Mouse (Mus musculus) heart, embryonic 13.5 days (tissue): ENCODE measurements around the gene Tmem176b. TPM values are rescaled to one million over a fixed set of nuclear protein-coding genes. Genes with fewer than 3 reads are reported as not detected.

Source experiments
- ATAC-seq: fragments of 200-750 bp; cut with Nextera tagmentation; 2 replicates; pipeline ENCODE4 v1.8.0; 2017; ENCODE audit warnings: moderate TSS enrichment; ENCODE audit not compliant: insufficient number of reproducible peaks, low FRiP score, low TSS enrichment; ENCODE audit errors: extremely low read depth
- H3K27ac ChIP-seq: fragments of 300-500 bp; sonication (generic); replicated peaks from 2 replicates; pipeline ENCODE4 v1.5.1; 2015; ENCODE audit warnings: moderate library complexity, mild to moderate bottlenecking, inconsistent platforms
- H3K27me3 ChIP-seq: fragments of 300-500 bp; sonication (generic); replicated peaks from 2 replicates; pipeline ENCODE4 v1.6.1; 2015; ENCODE audit warnings: mild to moderate bottlenecking, inconsistent platforms
- H3K36me3 ChIP-seq: fragments of 300-500 bp; sonication (generic); 2 replicates; pipeline ENCODE4 v1.6.1; 2015; ENCODE audit warnings: mild to moderate bottlenecking, inconsistent platforms
- H3K4me1 ChIP-seq: fragments of 300-500 bp; sonication (generic); 2 replicates; pipeline ENCODE4 v1.6.1; 2015; ENCODE audit warnings: inconsistent platforms
- H3K4me2 ChIP-seq: fragments of 300-500 bp; sonication (generic); 2 replicates; pipeline ENCODE4 v1.6.1; 2015; ENCODE audit warnings: inconsistent platforms, mild to moderate bottlenecking, moderate library complexity
- H3K4me3 ChIP-seq: fragments of 300-500 bp; sonication (generic); 2 replicates; pipeline ENCODE4 v1.5.1; 2015; ENCODE audit warnings: moderate library complexity, mild to moderate bottlenecking, inconsistent platforms
- H3K9ac ChIP-seq: fragments of 300-500 bp; sonication (generic); 2 replicates; pipeline ENCODE4 v1.6.1; 2015; ENCODE audit warnings: inconsistent platforms, mild to moderate bottlenecking, moderate library complexity
- H3K9me3 ChIP-seq: fragments of 300-500 bp; sonication (generic); 2 replicates; pipeline ENCODE4 v1.6.1; 2016; ENCODE audit warnings: inconsistent platforms
- WGBS: fragments of 180-500 bp; shearing (Covaris S2); methylation state at CpG from one replicate; pipeline ENCODE4 v1.1.7; 2015; ENCODE audit warnings: mixed read lengths; 5-methylcytosine and 5-hydroxymethylcytosine counted together
- polyA plus RNA-seq: library from polyadenylated mRNA; unstranded; fragments of >200 nt; fragmentation: Nextera tagmentation; extraction: Ambion mirVana; gene quantifications from 2 replicates; pipeline ENCODE4 v1.2.1, GENCODE M21; 2015

Gene Tmem176b
- polyA plus RNA-seq, 1 experiment from 2014 or later = 249 TPM

DNA sequence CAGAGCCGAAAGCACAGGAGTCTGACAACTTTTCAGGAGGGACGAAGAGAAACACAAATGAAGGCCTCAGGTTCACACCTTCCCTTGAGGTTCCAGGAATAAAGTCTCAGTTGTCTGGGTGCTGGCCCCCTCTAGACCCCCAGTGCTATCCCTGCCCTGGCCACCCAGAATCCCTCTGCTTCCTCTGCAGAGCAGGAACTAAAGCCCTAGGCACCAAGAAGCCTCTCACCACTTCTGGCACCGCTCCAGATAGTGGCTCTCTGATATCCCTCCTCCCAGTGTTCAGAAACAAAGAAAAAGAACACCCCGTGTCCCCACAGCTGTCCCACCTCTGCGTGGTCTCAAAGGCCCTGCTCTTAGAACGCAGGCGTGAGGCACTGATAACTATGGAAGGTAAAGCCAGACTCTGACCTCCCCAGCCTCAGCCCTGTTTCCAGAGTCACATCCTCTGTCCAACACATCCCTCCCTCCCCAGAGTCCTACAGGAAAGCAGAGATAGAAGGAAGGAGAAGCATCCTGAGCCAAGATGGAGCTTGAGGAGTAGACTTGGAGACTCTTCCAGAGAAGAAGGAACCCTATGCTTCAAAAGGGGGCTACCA lies 826 bp downstream of the Tmem176b start, which contains the start of gene Tmem176a:
Gene Tmem176a (plus strand): TSS at position 549 of the 599 bp plus-strand sequence.
- no peak for ATAC-seq
- H3K27ac ChIP-seq = peak within 1 kb of the TSS; percentile 96
- H3K9ac ChIP-seq = peak within 1 kb of the TSS; percentile 83
- H3K27me3 ChIP-seq = no peaks in the 10 kb centered on the region
- H3K9me3 ChIP-seq = no peaks in the 10 kb centered on the region
- peaks cover 45% of the 10 kb centered on the region for H3K4me1 ChIP-seq
- peak within 1 kb of the TSS; percentile 80 for H3K4me2 ChIP-seq
- 6% methylated on average over 7 of the region's 7 CpGs for WGBS
- H3K36me3 ChIP-seq = peaks cover 65% of the 10 kb centered on the region
- H3K4me3 ChIP-seq = peak within 1 kb of the TSS; percentile 64

DNA sequence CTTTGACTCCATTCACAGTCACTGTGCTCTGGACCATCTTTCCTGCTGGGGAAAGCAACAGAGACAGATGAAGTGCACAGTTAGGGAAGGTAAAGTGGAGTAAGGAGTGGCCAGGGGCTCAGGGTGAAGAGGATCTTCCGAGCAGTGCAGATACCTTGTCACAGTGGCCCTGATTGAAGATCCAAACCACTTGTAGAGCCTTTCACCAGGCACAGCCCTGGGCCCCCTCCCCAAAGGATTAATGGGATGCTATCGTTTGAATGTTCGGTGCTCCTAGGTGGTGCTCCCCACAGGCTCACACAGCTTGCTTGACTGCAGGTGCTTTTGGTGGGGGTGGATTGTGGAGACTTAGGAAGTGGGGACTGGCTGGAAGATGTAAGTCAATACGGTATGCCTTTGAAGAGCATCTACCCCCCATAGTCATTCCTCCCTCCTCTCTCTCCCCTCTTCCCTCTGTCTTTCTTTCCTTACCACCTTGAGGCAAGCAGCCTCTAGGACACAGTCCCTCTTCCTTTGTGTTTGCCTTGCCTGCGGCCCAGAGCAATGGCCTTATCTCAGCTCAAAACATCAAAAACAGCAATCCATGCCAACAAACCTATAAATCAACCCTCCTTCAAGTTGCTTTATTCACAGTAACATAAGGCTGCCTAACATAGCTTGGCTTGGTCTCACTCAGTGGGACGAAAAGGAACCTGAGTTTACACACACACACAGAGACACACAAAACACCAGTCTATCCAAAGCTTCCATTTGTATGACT lies 2.8 kb downstream of the Tmem176b start:
- WGBS = 64% methylated on average over 6 of the region's 6 CpGs
- Histone ChIP-seq H3K9ac (0 out of 2 replicates have a peak overlapping the region, but pooled peaks have one; percentile 19), H3K27me3 (no peaks in the 10 kb centered on the region), H3K9me3 (no peaks in the 10 kb centered on the region), H3K27ac (no peak overlapping the region), H3K36me3 (peaks cover 65% of the 10 kb centered on the region), H3K4me1 (peaks cover 45% of the 10 kb centered on the region), H3K4me3 (peak overlapping the region; percentile 64; the same call in 1 of the 2 replicates), H3K4me2 (peak overlapping the region; percentile 80)
- no peak for ATAC-seq

DNA sequence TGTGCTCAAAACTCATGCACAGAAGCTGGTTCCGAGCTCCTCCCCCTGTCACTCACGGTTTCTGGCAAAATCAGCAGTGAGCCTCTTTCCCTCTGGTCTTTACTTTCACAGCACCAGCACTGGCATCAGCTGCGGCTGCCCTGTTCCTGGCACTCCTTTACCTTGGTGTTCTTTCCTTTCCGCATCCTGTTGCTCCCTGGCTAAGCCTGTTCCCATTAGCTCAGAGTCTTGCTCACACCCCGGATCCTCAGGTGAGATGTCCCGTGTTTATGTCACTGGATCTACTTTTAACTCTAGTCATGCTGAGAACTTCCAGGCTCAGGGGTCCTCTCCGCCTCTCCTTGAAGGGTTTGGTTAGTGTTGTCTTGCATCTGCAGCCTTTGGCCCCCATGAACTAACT lies 3.8 kb downstream of the Tmem176b start:
- 74% methylated on average over 7 of the region's 7 CpGs for WGBS
- H3K4me3 ChIP-seq = no peak overlapping the region
- no peaks in the 10 kb centered on the region for H3K27me3 ChIP-seq
- H3K9ac ChIP-seq = no peak overlapping the region
- no peak for ATAC-seq
- H3K36me3 ChIP-seq = peaks cover 65% of the 10 kb centered on the region
- peaks cover 41% of the 10 kb centered on the region for H3K4me1 ChIP-seq
- no peak overlapping the region for H3K4me2 ChIP-seq
- no peak overlapping the region for H3K27ac ChIP-seq
- no peaks in the 10 kb centered on the region for H3K9me3 ChIP-seq

DNA sequence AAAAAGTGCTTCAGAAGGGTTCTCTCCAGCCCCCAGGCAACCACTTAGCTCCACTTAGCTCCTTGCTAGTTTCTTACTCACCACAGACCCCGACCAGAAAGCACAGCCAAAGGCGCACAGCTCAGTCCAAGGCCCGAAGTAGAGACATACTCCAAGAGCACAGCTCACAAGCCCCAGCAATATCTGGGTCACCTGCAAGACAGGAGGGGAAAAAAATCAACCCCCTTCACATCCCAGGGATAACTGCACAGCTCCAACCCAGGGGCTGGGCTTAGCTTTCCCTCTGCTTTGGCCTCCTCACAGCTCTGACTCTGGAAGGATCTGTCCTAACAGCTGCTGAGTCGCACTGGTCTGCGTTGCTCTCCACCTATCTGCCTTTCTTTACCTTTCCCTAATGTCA lies 5.2 kb downstream of the Tmem176b start:
- Histone ChIP-seq H3K4me2 (no peak overlapping the region), H3K4me1 (peaks cover 30% of the 10 kb centered on the region), H3K36me3 (peaks cover 70% of the 10 kb centered on the region), H3K4me3 (no peak overlapping the region), H3K9me3 (peaks cover 8% of the 10 kb centered on the region; the same call in 1 of the 2 replicates), H3K27me3 (no peaks in the 10 kb centered on the region), H3K27ac (no peak overlapping the region), H3K9ac (no peak overlapping the region)
- WGBS = 69% methylated on average over 5 of the region's 5 CpGs
- ATAC-seq = no peak

DNA sequence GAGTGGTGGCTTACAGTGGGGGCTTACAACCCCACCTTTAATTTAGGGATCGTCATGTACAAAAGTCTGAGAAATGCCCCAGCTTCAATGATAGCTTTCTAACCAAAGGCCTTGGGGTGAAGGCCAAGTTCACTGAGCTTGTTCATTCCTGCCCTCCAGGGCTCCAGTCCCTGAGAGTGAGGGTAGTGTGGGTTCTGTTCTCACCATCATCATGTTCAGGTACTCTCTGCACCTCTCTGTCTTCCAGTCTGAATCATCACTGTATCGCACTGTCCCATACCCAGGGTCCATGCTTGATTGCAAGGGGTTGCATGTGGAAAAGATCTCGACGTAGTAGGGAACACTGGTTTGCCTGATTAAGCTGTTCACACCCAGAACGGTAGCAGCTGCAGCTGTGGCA lies 6.1 kb downstream of the Tmem176b start:
- H3K36me3 ChIP-seq = peaks cover 70% of the 10 kb centered on the region
- WGBS = 73% methylated on average over 5 of the region's 5 CpGs
- H3K4me3 ChIP-seq = no peak overlapping the region
- no peak for ATAC-seq
- H3K4me1 ChIP-seq = peaks cover 25% of the 10 kb centered on the region
- no peaks in the 10 kb centered on the region for H3K27me3 ChIP-seq
- no peak overlapping the region for H3K27ac ChIP-seq
- no peak overlapping the region for H3K4me2 ChIP-seq
- H3K9ac ChIP-seq = no peak overlapping the region
- H3K9me3 ChIP-seq = peaks cover 8% of the 10 kb centered on the region; the same call in 1 of the 2 replicates

DNA sequence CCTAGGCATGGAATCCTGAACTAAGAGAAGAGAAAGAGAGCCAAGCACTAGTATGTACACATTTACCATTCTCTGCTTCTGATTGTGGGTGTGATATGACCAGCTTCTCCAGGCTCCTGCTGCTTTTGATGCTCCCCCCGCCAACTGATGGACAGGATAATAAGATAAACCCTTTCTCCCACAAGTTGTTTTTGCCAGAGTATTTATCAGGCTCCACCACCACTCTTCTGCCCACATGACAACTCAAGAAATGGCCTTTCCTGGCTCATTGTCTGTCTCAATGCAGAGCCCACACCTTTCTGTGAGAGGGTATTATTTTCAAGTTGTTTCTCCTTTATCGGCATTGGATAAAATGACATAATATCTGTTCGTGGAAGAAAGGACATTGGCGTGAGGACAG lies 7.8 kb downstream of the Tmem176b start:
- 81% methylated on average over 4 of the region's 4 CpGs for WGBS
- H3K9me3 ChIP-seq = peaks cover 8% of the 10 kb centered on the region; the same call in 1 of the 2 replicates
- no peak for ATAC-seq
- no peak overlapping the region for H3K4me2 ChIP-seq
- H3K27ac ChIP-seq = no peak overlapping the region
- H3K4me1 ChIP-seq = peaks cover 20% of the 10 kb centered on the region
- H3K4me3 ChIP-seq = no peak overlapping the region
- H3K27me3 ChIP-seq = no peaks in the 10 kb centered on the region
- H3K9ac ChIP-seq = no peak overlapping the region
- H3K36me3 ChIP-seq = peaks cover 69% of the 10 kb centered on the region

DNA sequence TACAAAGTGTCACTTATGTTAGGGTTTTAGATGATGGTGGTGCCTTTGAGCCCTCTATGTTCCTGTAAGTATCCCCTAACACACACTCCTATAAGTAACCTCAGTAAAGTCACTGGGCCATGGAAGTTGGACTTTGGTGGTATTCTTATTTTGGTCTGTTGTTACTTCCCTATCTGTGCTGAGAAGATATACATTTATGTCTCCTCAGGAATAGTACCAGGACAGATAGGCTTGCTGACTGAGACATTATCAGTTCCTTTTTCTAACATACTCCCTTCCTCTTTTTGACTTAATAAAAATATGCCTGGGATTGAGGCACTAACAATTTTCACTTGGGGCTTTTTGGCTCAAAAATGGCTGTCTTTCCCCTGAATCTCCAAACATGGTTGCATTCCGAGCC lies 8.9 kb downstream of the Tmem176b start:
- peaks cover 58% of the 10 kb centered on the region for H3K36me3 ChIP-seq

DNA sequence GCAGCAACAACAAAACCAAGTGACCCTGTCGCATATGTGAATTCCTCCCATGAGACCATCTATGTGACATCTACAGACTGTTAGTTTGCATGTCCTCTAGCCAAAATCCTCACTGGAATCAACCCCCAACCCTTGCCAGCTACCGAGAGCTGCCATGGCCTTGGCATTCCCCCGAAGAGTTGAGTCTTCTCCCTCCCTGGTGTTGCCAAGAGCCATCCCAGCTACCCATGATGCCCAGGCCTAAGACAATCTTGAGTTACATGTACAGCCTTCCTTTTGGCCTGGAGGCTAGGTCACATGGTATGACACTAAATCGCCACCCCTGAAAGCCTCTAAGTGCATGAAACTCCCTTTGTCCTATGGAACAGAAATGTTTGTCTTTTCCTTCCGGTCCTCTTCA lies 10.2 kb downstream of the Tmem176b start:
- H3K4me1 ChIP-seq = peaks cover 13% of the 10 kb centered on the region
- ATAC-seq = no peak
- no peak overlapping the region for H3K4me2 ChIP-seq
- peaks cover 8% of the 10 kb centered on the region; the same call in 1 of the 2 replicates for H3K9me3 ChIP-seq
- H3K9ac ChIP-seq = no peak overlapping the region
- no peaks in the 10 kb centered on the region for H3K27me3 ChIP-seq
- WGBS = 79% methylated on average over 5 of the region's 5 CpGs
- no peak overlapping the region for H3K4me3 ChIP-seq
- H3K36me3 ChIP-seq = peaks cover 45% of the 10 kb centered on the region
- no peak overlapping the region for H3K27ac ChIP-seq

More for the DNA sequence above, 8.9 kb downstream of the Tmem176b start:
- Histone ChIP-seq H3K27ac (no peak overlapping the region), H3K4me1 (peaks cover 13% of the 10 kb centered on the region), H3K4me3 (no peak overlapping the region), H3K9ac (no peak overlapping the region), H3K4me2 (no peak overlapping the region), H3K27me3 (no peaks in the 10 kb centered on the region), H3K9me3 (peaks cover 8% of the 10 kb centered on the region; the same call in 1 of the 2 replicates)
- WGBS = 81% methylated on average over 1 of the region's 1 CpGs
- no peak for ATAC-seq

DNA sequence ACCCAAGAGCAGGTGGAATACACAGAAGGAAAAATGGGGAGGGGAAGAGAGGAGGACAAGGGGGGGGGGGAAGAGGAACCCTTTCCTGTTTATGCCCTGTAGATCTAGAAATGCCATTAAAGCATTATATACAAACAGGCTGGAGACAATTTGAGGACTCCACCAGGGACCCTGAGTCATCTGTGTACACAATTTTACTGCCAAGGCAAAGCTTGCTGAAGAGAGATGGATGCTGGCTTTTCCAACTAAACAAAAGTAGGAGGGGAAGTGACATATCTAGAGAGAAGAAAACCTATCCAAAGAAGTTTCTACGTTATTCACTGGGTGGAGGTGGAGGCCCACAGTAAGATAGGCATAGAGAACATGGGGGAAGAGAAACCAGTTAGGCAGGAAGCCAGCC lies 11.1 kb downstream of the Tmem176b start:
- no peak overlapping the region for H3K27ac ChIP-seq

DNA sequence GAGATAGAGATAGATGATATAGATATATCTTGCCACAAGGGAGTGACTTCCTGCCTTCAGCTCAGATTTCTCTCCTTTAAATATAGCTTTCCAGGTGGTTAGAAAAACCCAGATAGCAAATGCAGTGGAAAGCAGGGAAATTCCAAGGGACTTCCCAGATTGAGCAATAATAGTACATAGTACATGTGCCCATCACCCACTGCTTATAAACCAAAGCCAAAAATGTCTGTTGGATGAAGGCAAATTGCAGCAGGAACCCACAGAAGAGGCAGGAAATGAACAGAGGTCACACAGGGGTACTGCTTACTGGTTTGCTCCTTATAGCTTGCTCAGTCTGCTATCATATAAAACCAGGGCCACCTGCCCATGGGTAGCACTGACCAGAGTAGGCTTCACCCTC lies 11.6 kb downstream of the Tmem176b start:
- Histone ChIP-seq H3K9me3 (peaks cover 8% of the 10 kb centered on the region; the same call in 1 of the 2 replicates), H3K4me2 (no peak overlapping the region), H3K27ac (no peak overlapping the region), H3K27me3 (no peaks in the 10 kb centered on the region), H3K4me3 (no peak overlapping the region), H3K9ac (no peak overlapping the region), H3K4me1 (peaks cover 13% of the 10 kb centered on the region), H3K36me3 (peaks cover 30% of the 10 kb centered on the region)
- ATAC-seq = no peak

More for the DNA sequence above, 11.1 kb downstream of the Tmem176b start:
- no peaks in the 10 kb centered on the region for H3K27me3 ChIP-seq
- peaks cover 8% of the 10 kb centered on the region; the same call in 1 of the 2 replicates for H3K9me3 ChIP-seq
- no peak overlapping the region for H3K4me3 ChIP-seq
- peaks cover 36% of the 10 kb centered on the region for H3K36me3 ChIP-seq
- 49% methylated on average over 1 of the region's 1 CpGs for WGBS
- no peak for ATAC-seq
- no peak overlapping the region for H3K9ac ChIP-seq
- peaks cover 13% of the 10 kb centered on the region for H3K4me1 ChIP-seq
- H3K4me2 ChIP-seq = no peak overlapping the region

DNA sequence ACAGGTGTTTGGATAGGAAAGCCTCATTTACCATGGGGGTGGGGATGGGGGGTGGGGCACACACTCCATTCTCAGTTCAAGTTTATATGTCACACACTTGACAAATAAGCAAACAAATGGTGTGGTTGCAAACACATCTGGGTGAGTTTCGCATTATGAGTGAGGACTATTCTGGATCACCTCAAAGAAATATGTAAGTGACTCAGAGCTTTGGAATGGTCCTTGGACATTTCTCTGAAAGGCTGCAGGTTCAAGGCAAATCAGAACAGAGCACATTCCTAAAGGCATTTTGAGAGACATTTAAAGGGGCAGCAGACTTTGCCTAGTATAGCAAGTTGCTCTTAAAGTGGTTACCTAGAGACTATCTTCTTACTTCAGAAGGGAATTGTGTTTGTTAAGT lies 12.3 kb downstream of the Tmem176b start:
- no peak for ATAC-seq
- peaks cover 8% of the 10 kb centered on the region; the same call in 1 of the 2 replicates for H3K9me3 ChIP-seq
- WGBS = 33% methylated on average over 1 of the region's 1 CpGs

More for the DNA sequence above, 12.3 kb downstream of the Tmem176b start:
- Histone ChIP-seq H3K9ac (no peak overlapping the region), H3K4me3 (no peak overlapping the region), H3K36me3 (peaks cover 24% of the 10 kb centered on the region), H3K4me2 (no peak overlapping the region), H3K4me1 (peaks cover 13% of the 10 kb centered on the region), H3K27me3 (no peaks in the 10 kb centered on the region), H3K27ac (no peak overlapping the region)
